Mouse (Mus musculus) ES-E14 (cell line): ENCODE measurements at regions not wholly inside any gene's neighbourhood (a gene's known extent, or its start where the extent isn't known, plus 50 kb on each side); places are given as distances from the start of the nearest gene placed in this dataset.

Experiments
- CHD2 ChIP-seq: IDR thresholded peaks from 2 replicates; pipeline ENCODE4 v1.6.1; 2014; ENCODE audit warnings: mild to moderate bottlenecking, low read depth, low read length, inconsistent platforms
- HCFC1 ChIP-seq: IDR thresholded peaks from 2 replicates; pipeline ENCODE4 v1.6.1; 2012; ENCODE audit warnings: low read length, inconsistent platforms, borderline replicate concordance; ENCODE audit not compliant: insufficient read depth
- MAFK ChIP-seq: IDR thresholded peaks from 2 replicates; pipeline ENCODE4 v1.6.1; 2014; ENCODE audit warnings: mild to moderate bottlenecking, low read depth, low read length, inconsistent platforms; ENCODE audit not compliant: insufficient read depth
- ZC3H11A ChIP-seq: IDR thresholded peaks from 2 replicates; pipeline ENCODE4 v1.6.1; 2012; ENCODE audit warnings: low read depth, mild to moderate bottlenecking, inconsistent platforms, low read length, borderline replicate concordance
- ZNF384 ChIP-seq: IDR thresholded peaks from 2 replicates; pipeline ENCODE4 v1.6.1; 2012; ENCODE audit warnings: low read depth, low read length, inconsistent platforms

- TF ChIP-seq ZC3H11A, result no peak
- TF ChIP-seq MAFK, result peak; percentile 44; the same call in 1 of the 2 replicates
- no peak for TF ChIP-seq HCFC1
- no peak for TF ChIP-seq ZNF384
- no peak for TF ChIP-seq CHD2
Measured at GRCm38 (mm10) chr14:101137426-101137825, 62.7 kb downstream of the Prr30 start.
